Mouse (Mus musculus) myocyte (in vitro differentiated cells): Measurements from ENCODE around the gene Frem1.

ENCODE experiments used
- MAX ChIP-seq: IDR thresholded peaks from one replicate; pipeline ENCODE4 v1.6.1; 2011; ENCODE audit warnings: low read depth, mild to moderate bottlenecking, control low read depth
- POLR2A ChIP-seq: IDR thresholded peaks from one replicate; pipeline ENCODE4 v1.6.1; 2011; ENCODE audit warnings: low read depth, mild to moderate bottlenecking, control low read depth, moderate library complexity; ENCODE audit not compliant: insufficient read length
- REST ChIP-seq: IDR thresholded peaks from one replicate; pipeline ENCODE4 v1.6.1; 2011; ENCODE audit warnings: mild to moderate bottlenecking, control low read depth, moderate library complexity; ENCODE audit not compliant: insufficient read depth, insufficient read length

DNA sequence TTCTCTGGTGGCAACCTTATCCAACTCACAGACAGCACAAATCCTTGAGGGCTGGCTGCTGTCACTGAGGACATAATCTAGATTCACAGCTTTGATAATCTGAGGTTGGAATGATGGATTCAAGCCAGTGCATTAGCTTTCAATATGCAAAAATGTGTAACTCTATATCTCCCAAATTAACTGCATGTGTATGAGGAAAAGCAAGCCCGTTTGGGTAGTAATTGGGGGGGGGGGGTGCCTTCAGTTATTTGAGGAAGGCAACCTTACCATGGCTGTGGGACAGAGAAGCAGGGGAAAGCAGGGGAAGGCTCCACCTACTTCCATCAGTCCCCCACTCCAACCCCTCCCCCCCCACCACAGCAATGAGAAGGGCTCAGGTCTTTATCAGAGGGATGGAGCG lies 5.3 kb downstream of the Frem1 start:
- TF ChIP-seq MAX (no peak), POLR2A (no peak), REST (no peak)
